Mouse (Mus musculus) heart, adult 2 months (tissue): Measurements from ENCODE around the gene B4galt1.

ENCODE experiments used
- CTCF ChIP-seq: fragments of 200-600 bp; IDR thresholded peaks from 2 replicates; pipeline ENCODE4 v1.8.1; 2022; ENCODE audit warnings: antibody characterized with exemption, mild to moderate bottlenecking, moderate library complexity
- EP300 ChIP-seq: fragments of 200-500 bp; IDR thresholded peaks from 2 replicates; pipeline ENCODE4 v1.6.1; 2011; ENCODE audit warnings: low read depth, low read length, control low read depth; ENCODE audit not compliant: insufficient read depth
- POLR2A ChIP-seq: fragments of 200-500 bp; IDR thresholded peaks from 2 replicates; pipeline ENCODE4 v1.6.1; 2011; ENCODE audit warnings: mild to moderate bottlenecking, low read depth, low read length, control low read depth; ENCODE audit not compliant: insufficient read depth

DNA sequence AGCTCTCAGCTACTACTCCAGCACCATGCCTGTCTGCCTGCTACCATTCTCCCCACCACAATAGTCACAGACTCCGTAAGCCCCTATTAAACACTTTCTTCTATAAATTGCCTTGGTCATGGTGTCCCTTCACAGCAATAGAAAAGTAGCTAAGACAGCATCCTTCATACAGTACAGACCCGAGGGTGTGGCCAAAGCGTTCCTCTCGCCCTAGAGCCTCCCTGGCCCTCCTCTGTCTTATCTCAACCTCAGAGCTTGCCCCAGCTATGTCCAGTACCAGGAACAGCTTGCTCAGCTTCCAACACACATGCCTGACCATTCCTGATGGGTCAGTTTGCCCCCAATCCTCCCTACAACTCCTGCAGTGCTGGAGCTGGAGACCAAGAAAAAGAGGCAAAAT, 46.8 kb upstream of the B4galt1 start:
- TF ChIP-seq CTCF, result no peak
- no peak for TF ChIP-seq POLR2A
- TF ChIP-seq EP300, result no peak
